Comparison of ENCODE assay signal across 10 mouse cellular contexts in the genomic region with DNA sequence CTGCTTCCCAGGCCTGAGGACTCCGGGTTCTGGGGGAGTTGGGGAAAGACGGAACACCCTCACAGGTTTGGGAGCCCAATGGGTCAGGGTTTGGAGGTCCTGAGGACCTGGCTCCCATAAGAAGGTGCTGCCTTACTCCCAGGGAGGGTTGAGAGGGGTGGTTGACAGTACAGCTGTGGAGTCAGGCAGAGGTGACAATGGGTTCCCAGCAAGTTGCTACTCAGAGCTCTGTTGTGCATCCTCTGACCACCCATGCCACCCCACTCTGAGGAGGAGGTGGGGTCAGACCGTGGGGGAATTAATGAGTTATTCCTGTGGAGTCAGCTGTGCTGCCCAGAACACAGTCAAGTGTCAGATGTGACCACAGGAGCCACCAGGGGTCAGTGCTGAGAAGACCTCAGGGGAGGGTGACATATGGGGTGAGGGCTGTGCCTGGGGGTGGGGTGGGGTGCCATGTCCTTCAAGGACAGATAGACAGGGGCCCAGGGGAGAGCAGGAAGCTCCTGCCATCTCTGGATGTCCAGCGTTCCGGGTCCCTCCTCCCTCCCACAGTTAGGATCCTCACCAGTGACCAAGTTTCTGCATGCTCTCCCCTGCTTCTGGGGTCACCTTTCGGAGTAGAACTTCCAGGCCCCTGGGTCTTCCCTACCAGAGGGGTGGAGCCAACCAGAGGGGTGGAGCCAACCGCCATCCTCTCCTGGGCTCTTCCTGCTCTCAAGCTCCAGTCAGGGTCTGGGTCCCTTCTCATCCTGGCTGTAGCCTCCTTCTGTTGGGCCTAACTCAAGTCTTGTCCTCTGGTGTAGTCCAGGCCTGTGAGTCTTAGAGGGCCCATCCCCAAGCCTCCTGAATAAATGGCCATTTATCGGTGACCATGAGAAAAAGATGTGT. TPM values are rescaled to one million over a fixed set of nuclear protein-coding genes. Genes with fewer than 3 reads are reported as not detected.
DNase-seq lines count a peak whose midpoint lies in the region; ATAC-seq and TF ChIP-seq lines count a peak whose summit lies in the region.
"Had no signal": no experiment of that assay in that cellular context is flagged by ENCODE, and none has a peak within 500 bp of the region (broad histone marks: within the 10 kb centered on the region; RNA-seq: fewer than 3 reads in every experiment).

No protein-coding gene starts in this region.

- TF ChIP-seq CTCF in lung, adult 2 months (IDR thresholded peaks at IDR 0.05; ENCODE audit: insufficient read depth, low read length): peak; percentile 28; the same call in 1 of the 2 replicates

- no peak overlapping the region for H3K4me3 ChIP-seq in lung, adult 2 months (replicated peaks; ENCODE audit: extremely low read depth, low read depth, low read length)
- no peak overlapping the region for H3K4me3 ChIP-seq in embryonic facial prominence, embryonic 10.5 days
- H3K4me3 ChIP-seq in myocyte: peak overlapping the region; percentile 7
- H3K4me3 ChIP-seq in forebrain, embryonic 10.5 days: no peak overlapping the region
- H3K4me3 ChIP-seq: embryonic facial prominence, embryonic 15.5 days; intestine, embryonic 15.5 days had no signal

- no peak overlapping the region for H3ac ChIP-seq in myocyte (ENCODE audit: control insufficient read depth, insufficient read length)

- peak overlapping the region; percentile 92 for H3K4me2 ChIP-seq in myocyte (ENCODE audit: low read depth)
- H3K4me2 ChIP-seq: intestine, embryonic 15.5 days had no signal

- H3K9me3 ChIP-seq in embryonic facial prominence, embryonic 10.5 days: no peaks in the 10 kb centered on the region
- no peaks in the 10 kb centered on the region for H3K9me3 ChIP-seq in forebrain, embryonic 10.5 days
- H3K9me3 ChIP-seq: embryonic facial prominence, embryonic 15.5 days; intestine, embryonic 15.5 days had no signal

- TF ChIP-seq POLR2A in lung, adult 2 months (IDR thresholded peaks at IDR 0.05; ENCODE audit: borderline replicate concordance, extremely low read depth, low read depth, low read length): no peak
- no peak for TF ChIP-seq POLR2A in myocyte (IDR thresholded peaks at IDR 0.05; ENCODE audit: insufficient read length, low read depth)

- peaks cover 52% of the 10 kb centered on the region for H3K79me2 ChIP-seq in myocyte (ENCODE audit: control insufficient read depth, insufficient read depth)

- no peaks in the 10 kb centered on the region for H3K27me3 ChIP-seq in embryonic facial prominence, embryonic 10.5 days (replicated peaks; ENCODE audit: low read depth, poor library complexity, severe bottlenecking)
- no peaks in the 10 kb centered on the region for H3K27me3 ChIP-seq in myocyte (ENCODE audit: control insufficient read depth, insufficient read depth, insufficient read length)
- no peaks in the 10 kb centered on the region for H3K27me3 ChIP-seq in forebrain, embryonic 10.5 days (ENCODE audit: poor library complexity, severe bottlenecking)
- H3K27me3 ChIP-seq: embryonic facial prominence, embryonic 15.5 days; intestine, embryonic 15.5 days had no signal

- DNase-seq in CD4-positive, CD25-positive, alpha-beta regulatory T cell, adult 2 months (ENCODE audit: low read depth, low spot score): peak; percentile 59
- no peak for DNase-seq in lung, adult 2 months
- no peak for DNase-seq in lung, postnatal 14 days
- DNase-seq in embryonic facial prominence, embryonic 10.5 days (ENCODE audit: low spot score): no peak
- no peak for DNase-seq in forebrain, embryonic 10.5 days (ENCODE audit: extremely low spot score, low spot score)
- DNase-seq in embryo, embryonic 9.5 days (ENCODE audit: extremely low spot score): no peak

- peaks cover 8% of the 10 kb centered on the region for H3K4me1 ChIP-seq in lung, adult 2 months (ENCODE audit: control insufficient read depth, insufficient read depth, low read length)
- H3K4me1 ChIP-seq in embryonic facial prominence, embryonic 10.5 days: peaks cover 50% of the 10 kb centered on the region
- peaks cover 33% of the 10 kb centered on the region for H3K4me1 ChIP-seq in forebrain, embryonic 10.5 days

- WGBS in lung, adult 2 months: 87% methylated on average over 8 of the region's 8 CpGs
- 82% methylated on average over 8 of the region's 8 CpGs for WGBS in embryonic facial prominence, embryonic 10.5 days
- 90% methylated on average over 8 of the region's 8 CpGs for WGBS in forebrain, embryonic 10.5 days

- no peak for ATAC-seq in CD4-positive, CD25-positive, alpha-beta regulatory T cell, adult 4 months
- ATAC-seq: intestine, embryonic 15.5 days had no signal

- peak overlapping the region; percentile 16 for H3K27ac ChIP-seq in embryonic facial prominence, embryonic 10.5 days (replicated peaks)
- no peak overlapping the region for H3K27ac ChIP-seq in forebrain, embryonic 10.5 days
- H3K27ac ChIP-seq: embryonic facial prominence, embryonic 15.5 days; intestine, embryonic 15.5 days had no signal

- no peaks in the 10 kb centered on the region for H3K36me3 ChIP-seq in embryonic facial prominence, embryonic 10.5 days (replicated peaks)
- no peaks in the 10 kb centered on the region for H3K36me3 ChIP-seq in myocyte (ENCODE audit: control insufficient read depth, insufficient read depth)
- H3K36me3 ChIP-seq in forebrain, embryonic 10.5 days (replicated peaks): no peaks in the 10 kb centered on the region
- H3K36me3 ChIP-seq: embryonic facial prominence, embryonic 15.5 days; intestine, embryonic 15.5 days had no signal

TF ChIP-seq in myocyte, 11 proteins besides CTCF, POLR2A, EP300 and RAD21:
- TF ChIP-seq SRF (IDR thresholded peaks at IDR 0.05; ENCODE audit: control insufficient read depth, insufficient read length, low read depth) (no peak), TCF3 (IDR thresholded peaks at IDR 0.05; ENCODE audit: insufficient read length, low read depth) (no peak), MYOG (IDR thresholded peaks at IDR 0.05; ENCODE audit: control insufficient read depth in 1 of 3, insufficient read depth in 1 of 3, insufficient read length in 2 of 3, low read depth in 2 of 3) (peak; percentile 61 to 88 (median 62)), REST (IDR thresholded peaks at IDR 0.05; ENCODE audit: insufficient read depth, insufficient read length) (no peak), TCF12 (IDR thresholded peaks at IDR 0.05; ENCODE audit: insufficient read depth, poor library complexity, severe bottlenecking) (peak; percentile 68), CEBPB (IDR thresholded peaks at IDR 0.05; ENCODE audit: insufficient read depth, poor library complexity, severe bottlenecking) (no peak), E2F4 (IDR thresholded peaks at IDR 0.05; ENCODE audit: insufficient read depth) (no peak), MAX (IDR thresholded peaks at IDR 0.05; ENCODE audit: low read depth) (no peak), MYOD1 (IDR thresholded peaks at IDR 0.05; ENCODE audit: control insufficient read depth in 1 of 3, insufficient read length in 2 of 3, low read depth in 2 of 3) (peak in 2 of 3 experiments; percentile 73 to 83), POLR2AphosphoS2 (IDR thresholded peaks at IDR 0.05; ENCODE audit: insufficient read length, low read depth) (no peak), USF1 (IDR thresholded peaks at IDR 0.05; ENCODE audit: low read depth) (no peak)

RNA-seq across cellular contexts. Expression of gene Adcy7, which starts 13.5 kb away (rescaled TPM):
- polyA plus RNA-seq in CD4-positive, CD25-positive, alpha-beta regulatory T cell, adult 4 months (2017; shearing (Covaris generic)): 100 to 1,000 TPM in 1 of 2 experiments, 10 to 100 TPM in 1; 79.4 to 143 TPM
- polyA plus RNA-seq in lung, adult 2 months (2012; rRNA removed): 57.0 and 60.0 TPM in 2 replicates
- polyA plus RNA-seq in embryonic facial prominence, embryonic 10.5 days (2016; fragmentation: Nextera tagmentation; extraction: Ambion mirVana): 2.4 and 2.6 TPM in 2 replicates
- 72.3 TPM for polyA plus RNA-seq in myocyte (2012; fragmentation: generic; extraction: Trizol)
- 3.1 and 4.0 TPM in 2 replicates for polyA plus RNA-seq in forebrain, embryonic 10.5 days (2016; fragmentation: Nextera tagmentation; extraction: Ambion mirVana)

Comparison
In these comparisons a context has a peak if more than half of its experiments do, and no peak if none do; other contexts are left out.
1. RNA of gene Adcy7, which starts 13.5 kb away (polyA plus RNA-seq): 79.4 to 143 TPM in CD4-positive, CD25-positive, alpha-beta regulatory T cell, adult 4 months, 72.3 TPM in myocyte (single experiment) and 57.0 to 60.0 TPM in lung, adult 2 months; 3.1 to 4.0 TPM in forebrain, embryonic 10.5 days and 2.4 to 2.6 TPM in embryonic facial prominence, embryonic 10.5 days; every median in the first group is over 10 times any median in the second.